Mouse (Mus musculus): Measurements from ENCODE around the gene Spata32. TPM values are rescaled to one million over a fixed set of nuclear protein-coding genes. Genes with fewer than 3 reads are reported as not detected.

Gene Spata32
- polyA plus RNA-seq, 1 experiment from 2014 or later: not detected

- Histone ChIP-seq H3K36me3 (ENCODE audit: insufficient read depth) (no peaks in the 10 kb centered on the region), H3K4me2 (no peak overlapping the region), H3K9ac (no peak overlapping the region), H3K9me3 (ENCODE audit: low read depth, low read length) (no peaks in the 10 kb centered on the region), H3K27ac (ENCODE audit: low read depth) (no peak overlapping the region), H3K4me3 (ENCODE audit: low read depth, low read length) (no peak overlapping the region), H3K4me1 (ENCODE audit: insufficient read depth) (no peaks in the 10 kb centered on the region), H3K27me3 (ENCODE audit: insufficient read depth, low read length) (no peaks in the 10 kb centered on the region)
- DNase-seq (no peak), ATAC-seq (ENCODE audit: insufficient read depth) (no peak)
- 69% methylated on average over 9 of the region's 9 CpGs for WGBS
- no peak for TF ChIP-seq CTCF (IDR thresholded peaks at IDR 0.05; ENCODE audit: low read depth)
Observed at GRCm38 (mm10) chr11:103181349-103181748, 36.9 kb downstream of the Spata32 start.

- H3K36me3 ChIP-seq (ENCODE audit: insufficient read depth): no peaks in the 10 kb centered on the region
- WGBS: 46% methylated on average over 1 of the region's 1 CpGs
Observed at GRCm38 (mm10) chr11:103180426-103180825, 37.8 kb downstream of the Spata32 start.

GRCm38 (mm10) chr11:103178748-103179147 is 39.5 kb downstream of the Spata32 start:
- H3K9me3 ChIP-seq (ENCODE audit: low read depth, low read length): no peaks in the 10 kb centered on the region
- WGBS: 80% methylated on average over 8 of the region's 8 CpGs
- no peak for TF ChIP-seq CTCF (IDR thresholded peaks at IDR 0.05; ENCODE audit: low read depth)
- no peak overlapping the region for H3K4me3 ChIP-seq (ENCODE audit: low read depth, low read length)
- H3K27ac ChIP-seq (ENCODE audit: low read depth): no peak overlapping the region
- DNase-seq (no peak), ATAC-seq (ENCODE audit: insufficient read depth) (no peak)
- no peak overlapping the region for H3K9ac ChIP-seq
- H3K27me3 ChIP-seq (ENCODE audit: insufficient read depth, low read length): no peaks in the 10 kb centered on the region
- no peaks in the 10 kb centered on the region for H3K4me1 ChIP-seq (ENCODE audit: insufficient read depth)
- no peak overlapping the region for H3K4me2 ChIP-seq
- H3K36me3 ChIP-seq (ENCODE audit: insufficient read depth): no peaks in the 10 kb centered on the region

More at GRCm38 (mm10) chr11:103180426-103180825, 37.8 kb downstream of the Spata32 start:
- H3K4me2 ChIP-seq: no peak overlapping the region
- no peak for ATAC-seq (ENCODE audit: insufficient read depth)
- no peak overlapping the region for H3K4me3 ChIP-seq (ENCODE audit: low read depth, low read length)
- no peak for TF ChIP-seq CTCF (IDR thresholded peaks at IDR 0.05; ENCODE audit: low read depth)
- H3K9ac ChIP-seq: no peak overlapping the region
- H3K4me1 ChIP-seq (ENCODE audit: insufficient read depth): no peaks in the 10 kb centered on the region
- H3K27ac ChIP-seq (ENCODE audit: low read depth): no peak overlapping the region
- no peaks in the 10 kb centered on the region for H3K9me3 ChIP-seq (ENCODE audit: low read depth, low read length)
- DNase-seq: no peak
- H3K27me3 ChIP-seq (ENCODE audit: insufficient read depth, low read length): no peaks in the 10 kb centered on the region

DNA sequence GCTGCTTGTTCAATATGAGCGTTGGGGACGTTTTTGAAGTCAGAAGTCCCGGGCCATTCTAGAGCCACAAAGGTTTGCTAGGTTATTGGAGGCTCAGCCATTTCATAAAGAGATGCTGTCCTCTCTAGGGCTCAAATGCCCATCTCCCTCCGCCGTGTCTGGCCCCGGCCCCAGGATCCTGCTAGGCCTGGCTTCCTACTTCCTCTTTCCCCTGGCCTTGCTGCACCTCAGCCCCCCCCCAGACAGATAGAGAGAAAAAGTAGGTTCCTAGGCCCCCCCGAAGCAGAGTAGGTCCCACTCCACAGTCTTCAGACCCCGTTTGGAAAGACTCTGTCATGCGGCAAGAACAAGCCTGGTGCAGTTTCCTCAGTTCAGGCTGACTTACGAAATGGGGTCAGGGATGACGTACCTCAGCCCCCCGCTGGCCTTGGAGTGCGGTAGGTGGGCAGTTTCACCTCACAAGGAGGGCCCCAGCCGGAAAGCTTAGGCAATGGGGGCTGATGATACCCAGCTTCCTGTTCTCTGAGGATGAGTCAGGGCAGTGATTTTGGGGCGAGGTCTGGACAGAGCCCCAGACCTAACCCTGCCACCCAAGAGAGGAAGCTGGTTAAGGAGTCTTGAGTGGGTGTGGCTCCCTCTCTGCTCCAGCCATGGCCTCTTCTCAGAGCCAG is 40.3 kb downstream of the Spata32 start:
- Histone ChIP-seq H3K4me3 (ENCODE audit: low read depth, low read length) (no peak overlapping the region), H3K4me1 (ENCODE audit: insufficient read depth) (no peaks in the 10 kb centered on the region), H3K4me2 (no peak overlapping the region), H3K9ac (no peak overlapping the region), H3K36me3 (ENCODE audit: insufficient read depth) (no peaks in the 10 kb centered on the region), H3K27ac (ENCODE audit: low read depth) (no peak overlapping the region), H3K27me3 (ENCODE audit: insufficient read depth, low read length) (0 out of 2 replicates have a peak, but pooled peaks cover 2% of the 10 kb centered on the region), H3K9me3 (ENCODE audit: low read depth, low read length) (no peaks in the 10 kb centered on the region)
- 78% methylated on average over 15 of the region's 15 CpGs for WGBS
- no peak for TF ChIP-seq CTCF (IDR thresholded peaks at IDR 0.05; ENCODE audit: low read depth)
- ATAC-seq (ENCODE audit: insufficient read depth): no peak
- DNase-seq: no peak

GRCm38 (mm10) chr11:103177216-103177615 is 41.0 kb downstream of the Spata32 start:
- ATAC-seq (ENCODE audit: insufficient read depth) (no peak), DNase-seq (no peak)
- Histone ChIP-seq H3K36me3 (ENCODE audit: insufficient read depth) (no peaks in the 10 kb centered on the region), H3K4me1 (ENCODE audit: insufficient read depth) (no peaks in the 10 kb centered on the region), H3K9me3 (ENCODE audit: low read depth, low read length) (no peaks in the 10 kb centered on the region), H3K9ac (no peak overlapping the region), H3K4me2 (no peak overlapping the region), H3K27me3 (ENCODE audit: insufficient read depth, low read length) (peaks cover 10% of the 10 kb centered on the region; the same call in 1 of the 2 replicates), H3K27ac (ENCODE audit: low read depth) (no peak overlapping the region), H3K4me3 (ENCODE audit: low read depth, low read length) (no peak overlapping the region)
- TF ChIP-seq CTCF (IDR thresholded peaks at IDR 0.05; ENCODE audit: low read depth): no peak
- WGBS: 80% methylated on average over 5 of the region's 5 CpGs

- peaks cover 17% of the 10 kb centered on the region for H3K27me3 ChIP-seq (ENCODE audit: insufficient read depth, low read length)
- no peak overlapping the region for H3K27ac ChIP-seq (ENCODE audit: low read depth)
- no peak for ATAC-seq (ENCODE audit: insufficient read depth)
- TF ChIP-seq CTCF (IDR thresholded peaks at IDR 0.05; ENCODE audit: low read depth): no peak
- 85% methylated on average over 1 of the region's 1 CpGs for WGBS
- H3K36me3 ChIP-seq (ENCODE audit: insufficient read depth): no peaks in the 10 kb centered on the region
- H3K9me3 ChIP-seq (ENCODE audit: low read depth, low read length): no peaks in the 10 kb centered on the region
- H3K4me2 ChIP-seq: no peak overlapping the region
- H3K4me1 ChIP-seq (ENCODE audit: insufficient read depth): no peaks in the 10 kb centered on the region
- no peak overlapping the region for H3K9ac ChIP-seq
- no peak for DNase-seq
- H3K4me3 ChIP-seq (ENCODE audit: low read depth, low read length): no peak overlapping the region
Observed at GRCm38 (mm10) chr11:103176510-103176909, 41.7 kb downstream of the Spata32 start.

- no peak overlapping the region for H3K9ac ChIP-seq
- peaks cover 23% of the 10 kb centered on the region for H3K27me3 ChIP-seq (ENCODE audit: insufficient read depth, low read length)
- H3K4me1 ChIP-seq (ENCODE audit: insufficient read depth): no peaks in the 10 kb centered on the region
- H3K9me3 ChIP-seq (ENCODE audit: low read depth, low read length): no peaks in the 10 kb centered on the region
- DNase-seq: no peak
- no peak for TF ChIP-seq CTCF (IDR thresholded peaks at IDR 0.05; ENCODE audit: low read depth)
- ATAC-seq (ENCODE audit: insufficient read depth): no peak
- no peak overlapping the region for H3K4me2 ChIP-seq
- H3K4me3 ChIP-seq (ENCODE audit: low read depth, low read length): no peak overlapping the region
- no peaks in the 10 kb centered on the region for H3K36me3 ChIP-seq (ENCODE audit: insufficient read depth)
- WGBS: 67% methylated on average over 14 of the region's 14 CpGs
- H3K27ac ChIP-seq (ENCODE audit: low read depth): no peak overlapping the region
Observed at GRCm38 (mm10) chr11:103175688-103176442, 42.4 kb downstream of the Spata32 start.
